Mouse (Mus musculus) C2C12 (cell line): ENCODE results near the gene Il6ra.

Experiments
- CEBPB ChIP-seq: IDR thresholded peaks from one replicate; pipeline ENCODE4 v1.6.1; 2011; ENCODE audit warnings: low read depth, mild to moderate bottlenecking, control low read depth, moderate library complexity
- CTCF ChIP-seq: IDR thresholded peaks from one replicate; pipeline ENCODE4 v1.5.1; 2011; ENCODE audit not compliant: control insufficient read depth, insufficient read depth, insufficient read length
- FOSL1 ChIP-seq: IDR thresholded peaks from one replicate; pipeline ENCODE4 v1.8.0; 2011; ENCODE audit warnings: mild to moderate bottlenecking, low read length; ENCODE audit not compliant: poor library complexity, insufficient read depth, severe bottlenecking
- MAX ChIP-seq: IDR thresholded peaks from one replicate; pipeline ENCODE4 v1.6.1; 2011; ENCODE audit warnings: mild to moderate bottlenecking, control low read depth

DNA sequence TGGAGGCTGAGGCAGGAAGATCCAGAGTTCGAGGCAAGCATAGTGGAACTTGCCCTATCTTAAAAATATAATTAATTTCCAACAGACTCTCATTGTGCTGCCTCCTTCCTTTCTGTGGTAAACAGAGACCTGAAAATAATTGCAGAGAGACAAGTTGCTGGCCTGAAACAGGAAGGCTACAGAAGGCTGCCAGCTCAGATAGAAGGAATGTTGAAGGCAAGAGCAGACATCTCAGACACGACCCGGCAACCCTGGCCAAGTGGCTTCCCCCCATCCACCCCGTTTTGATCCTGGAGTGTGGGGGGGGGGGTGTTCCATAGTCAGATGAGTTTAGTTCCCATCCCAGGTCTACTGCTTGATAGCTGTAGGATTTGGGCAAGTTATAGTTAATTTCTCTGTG is 1.7 kb upstream of the Il6ra start:
- TF ChIP-seq CTCF (no peak), CEBPB (no peak), FOSL1 (no peak), MAX (no peak)
